Mouse (Mus musculus): ENCODE results near the gene Acaca. TPM values are rescaled to one million over a fixed set of nuclear protein-coding genes. Genes with fewer than 3 reads are reported as not detected.
"Not testable (repeated sequence)": the region's sequence is repeated elsewhere in the genome, so short reads cannot be mapped to it uniquely, and the experiment has no call there.

The Acaca gene
- polyA plus RNA-seq, 1 experiment from 2014 or later = 26.4 TPM

- whole genome bisulfite sequencing = 87% methylated on average over 13 of the region's 13 CpGs
- H3K27ac ChIP-seq = no peak overlapping the region
- no peaks in the 10 kb centered on the region for H3K4me1 ChIP-seq
- H3K4me2 ChIP-seq (replicated peaks) = no peak overlapping the region
- no peaks in the 10 kb centered on the region for H3K9me3 ChIP-seq
- peaks cover 17% of the 10 kb centered on the region for H3K36me3 ChIP-seq
- no peaks in the 10 kb centered on the region for H3K27me3 ChIP-seq
- no peak for ATAC-seq (ENCODE audit: insufficient number of reproducible peaks, insufficient read depth, low FRiP score, low TSS enrichment)
- H3K9ac ChIP-seq = no peak overlapping the region
- no peak overlapping the region for H3K4me3 ChIP-seq
These were observed 247.3 kb downstream of the Acaca start for GRCm38 (mm10) chr11:84376510-84377365.

- Histone ChIP-seq H3K27me3 (no peaks in the 10 kb centered on the region), H3K36me3 (peaks cover 20% of the 10 kb centered on the region), H3K27ac (no peak overlapping the region), H3K4me1 (no peaks in the 10 kb centered on the region), H3K9ac (no peak overlapping the region), H3K9me3 (no peaks in the 10 kb centered on the region), H3K4me3 (no peak overlapping the region), H3K4me2 (replicated peaks) (no peak overlapping the region)
- ATAC-seq (ENCODE audit: insufficient number of reproducible peaks, insufficient read depth, low FRiP score, low TSS enrichment) = no peak
- WGBS = 74% methylated on average over 13 of the region's 13 CpGs
These were observed 253.0 kb downstream of the Acaca start for GRCm38 (mm10) chr11:84382450-84382849.

GRCm38 (mm10) chr11:84383891-84384290 is 254.4 kb downstream of the Acaca start:
- Histone ChIP-seq H3K27me3 (no peaks in the 10 kb centered on the region), H3K4me3 (no peak overlapping the region), H3K27ac (no peak overlapping the region), H3K36me3 (peaks cover 20% of the 10 kb centered on the region), H3K9ac (no peak overlapping the region), H3K9me3 (no peaks in the 10 kb centered on the region), H3K4me2 (replicated peaks) (no peak overlapping the region), H3K4me1 (no peaks in the 10 kb centered on the region)
- 82% methylated on average over 6 of the region's 6 CpGs for WGBS
- no peak for ATAC-seq (ENCODE audit: insufficient number of reproducible peaks, insufficient read depth, low FRiP score, low TSS enrichment)

GRCm38 (mm10) chr11:84389332-84389731 is 259.9 kb downstream of the Acaca start:
- Histone ChIP-seq H3K9ac (no peak overlapping the region), H3K4me1 (no peaks in the 10 kb centered on the region), H3K4me2 (replicated peaks) (no peak overlapping the region), H3K27ac (no peak overlapping the region), H3K27me3 (no peaks in the 10 kb centered on the region), H3K9me3 (no peaks in the 10 kb centered on the region), H3K36me3 (peaks cover 39% of the 10 kb centered on the region), H3K4me3 (no peak overlapping the region)
- WGBS = 78% methylated on average over 6 of the region's 6 CpGs
- no peak for ATAC-seq (ENCODE audit: insufficient number of reproducible peaks, insufficient read depth, low FRiP score, low TSS enrichment)

GRCm38 (mm10) chr11:84391126-84391525 is 261.7 kb downstream of the Acaca start:
- WGBS = 89% methylated on average over 8 of the region's 8 CpGs
- H3K36me3 ChIP-seq = peaks cover 36% of the 10 kb centered on the region

GRCm38 (mm10) chr11:84392066-84392465 is 262.6 kb downstream of the Acaca start:
- not testable (repeated sequence) for H3K9me3 ChIP-seq; H3K4me3 ChIP-seq; ATAC-seq (ENCODE audit: insufficient number of reproducible peaks, insufficient read depth, low FRiP score, low TSS enrichment); H3K9ac ChIP-seq; H3K27me3 ChIP-seq; H3K4me1 ChIP-seq; H3K4me2 ChIP-seq (replicated peaks); H3K27ac ChIP-seq
- WGBS = 82% methylated on average over 7 of the region's 7 CpGs
- H3K36me3 ChIP-seq = peaks cover 41% of the 10 kb centered on the region

More at GRCm38 (mm10) chr11:84391126-84391525, 261.7 kb downstream of the Acaca start:
- H3K4me2 ChIP-seq (replicated peaks) = no peak overlapping the region
- H3K27me3 ChIP-seq = no peaks in the 10 kb centered on the region
- no peak overlapping the region for H3K9ac ChIP-seq
- no peaks in the 10 kb centered on the region for H3K9me3 ChIP-seq
- H3K4me3 ChIP-seq = no peak overlapping the region
- no peak overlapping the region for H3K27ac ChIP-seq
- no peak for ATAC-seq (ENCODE audit: insufficient number of reproducible peaks, insufficient read depth, low FRiP score, low TSS enrichment)
- H3K4me1 ChIP-seq = no peaks in the 10 kb centered on the region

GRCm38 (mm10) chr11:84393571-84393970 is 264.1 kb downstream of the Acaca start:
- Histone ChIP-seq H3K36me3 (peaks cover 53% of the 10 kb centered on the region), H3K4me3 (no peak overlapping the region), H3K4me1 (no peaks in the 10 kb centered on the region), H3K9ac (no peak overlapping the region), H3K4me2 (replicated peaks) (no peak overlapping the region), H3K9me3 (no peaks in the 10 kb centered on the region), H3K27me3 (no peaks in the 10 kb centered on the region), H3K27ac (no peak overlapping the region)
- WGBS = 80% methylated on average over 7 of the region's 7 CpGs
- no peak for ATAC-seq (ENCODE audit: insufficient number of reproducible peaks, insufficient read depth, low FRiP score, low TSS enrichment)

GRCm38 (mm10) chr11:84395010-84395409 is 265.5 kb downstream of the Acaca start:
- Histone ChIP-seq H3K9me3 (no peaks in the 10 kb centered on the region), H3K9ac (no peak overlapping the region), H3K4me1 (no peaks in the 10 kb centered on the region), H3K27me3 (no peaks in the 10 kb centered on the region), H3K36me3 (peaks cover 54% of the 10 kb centered on the region), H3K27ac (no peak overlapping the region), H3K4me2 (replicated peaks) (no peak overlapping the region), H3K4me3 (no peak overlapping the region)
- no peak for ATAC-seq (ENCODE audit: insufficient number of reproducible peaks, insufficient read depth, low FRiP score, low TSS enrichment)
- WGBS = 77% methylated on average over 1 of the region's 1 CpGs

- no peak for ATAC-seq (ENCODE audit: insufficient number of reproducible peaks, insufficient read depth, low FRiP score, low TSS enrichment)
- no peak overlapping the region for H3K4me2 ChIP-seq (replicated peaks)
- H3K9me3 ChIP-seq = no peaks in the 10 kb centered on the region
- 0 out of 2 replicates have a peak, but pooled peaks cover 7% of the 10 kb centered on the region for H3K4me1 ChIP-seq
- no peaks in the 10 kb centered on the region for H3K36me3 ChIP-seq
- H3K9ac ChIP-seq = no peak overlapping the region
- no peak overlapping the region for H3K27ac ChIP-seq
- H3K27me3 ChIP-seq = no peaks in the 10 kb centered on the region
- 95% methylated on average over 4 of the region's 4 CpGs for WGBS
- no peak overlapping the region for H3K4me3 ChIP-seq
These were observed 277.3 kb downstream of the Acaca start for GRCm38 (mm10) chr11:84406733-84407132.

GRCm38 (mm10) chr11:84410383-84410782 is 280.9 kb downstream of the Acaca start:
- Histone ChIP-seq H3K27me3 (no peaks in the 10 kb centered on the region), H3K4me3 (no peak overlapping the region), H3K4me2 (replicated peaks) (no peak overlapping the region), H3K4me1 (peaks cover 18% of the 10 kb centered on the region), H3K9me3 (no peaks in the 10 kb centered on the region), H3K9ac (no peak overlapping the region), H3K27ac (no peak overlapping the region), H3K36me3 (no peaks in the 10 kb centered on the region)
- WGBS = 56% methylated on average over 4 of the region's 4 CpGs
- no peak for ATAC-seq (ENCODE audit: insufficient number of reproducible peaks, insufficient read depth, low FRiP score, low TSS enrichment)

- ATAC-seq (ENCODE audit: insufficient number of reproducible peaks, insufficient read depth, low FRiP score, low TSS enrichment) = 0 out of 2 replicates have a peak, but pooled peaks have one; percentile 56
- Histone ChIP-seq H3K27ac (no peak overlapping the region), H3K9me3 (no peaks in the 10 kb centered on the region), H3K9ac (no peak overlapping the region), H3K36me3 (no peaks in the 10 kb centered on the region), H3K4me3 (no peak overlapping the region), H3K4me2 (replicated peaks) (no peak overlapping the region), H3K4me1 (peaks cover 18% of the 10 kb centered on the region), H3K27me3 (no peaks in the 10 kb centered on the region)
- 73% methylated on average over 7 of the region's 7 CpGs for WGBS
These were observed 281.6 kb downstream of the Acaca start for GRCm38 (mm10) chr11:84410879-84411641.

GRCm38 (mm10) chr11:84411642-84412018 is 282.2 kb downstream of the Acaca start:
- ATAC-seq (ENCODE audit: insufficient number of reproducible peaks, insufficient read depth, low FRiP score, low TSS enrichment) = no peak
- H3K4me2 ChIP-seq (replicated peaks) = no peak overlapping the region
- no peaks in the 10 kb centered on the region for H3K27me3 ChIP-seq
- 71% methylated on average over 7 of the region's 7 CpGs for WGBS
- no peak overlapping the region for H3K27ac ChIP-seq
- no peaks in the 10 kb centered on the region for H3K36me3 ChIP-seq
- no peak overlapping the region for H3K9ac ChIP-seq
- H3K4me1 ChIP-seq = peaks cover 18% of the 10 kb centered on the region
- H3K9me3 ChIP-seq = no peaks in the 10 kb centered on the region
- no peak overlapping the region for H3K4me3 ChIP-seq

Measured in embryonic facial prominence, embryonic 12.5 days (tissue).